Mouse (Mus musculus) kidney, adult 2 months (tissue): Measurements from ENCODE around the gene Actr8.

Source experiments
- CTCF ChIP-seq: fragments of 200-500 bp; conservative IDR thresholded peaks from 2 replicates; pipeline ENCODE4 v1.5.1; 2011; ENCODE audit warnings: low read depth, mild to moderate bottlenecking, control low read depth, low read length, moderate library complexity, mixed read lengths; ENCODE audit not compliant: insufficient read depth, insufficient read length
- POLR2A ChIP-seq: fragments of 200-500 bp; IDR thresholded peaks from one replicate; pipeline ENCODE4 v1.6.1; 2011; ENCODE audit warnings: low read depth, low read length, control low read depth

GRCm38 (mm10) chr14:30054922-30055321 lies 76.8 kb downstream of the Actr8 start:
- no peak for TF ChIP-seq POLR2A
- TF ChIP-seq CTCF, result no peak
